Mouse (Mus musculus) small intestine, adult 10 weeks (tissue): ENCODE results near the gene 2210017I01Rik. TPM values are rescaled to one million over a fixed set of nuclear protein-coding genes. Genes with fewer than 3 reads are reported as not detected.

ENCODE experiments used
- polyA plus RNA-seq: library from polyadenylated mRNA; stranded (reverse); fragments of 350-450 nt; fragmentation: Illumina TruSeq; extraction: RNeasy Lipid Tissue Mini Kit (QIAGEN cat#74804); gene quantifications from one replicate; pipeline ENCODE4 v1.2.3, GENCODE M21; 2014; ENCODE audit warnings: low replicate concordance

2210017I01Rik gene
- not detected for polyA plus RNA-seq

GRCm38 (mm10) chr3:92607392-92607791, at the start of gene 2210017I01Rik:
Gene 2210017I01Rik (minus strand): TSS chr3:92607492.

DNA sequence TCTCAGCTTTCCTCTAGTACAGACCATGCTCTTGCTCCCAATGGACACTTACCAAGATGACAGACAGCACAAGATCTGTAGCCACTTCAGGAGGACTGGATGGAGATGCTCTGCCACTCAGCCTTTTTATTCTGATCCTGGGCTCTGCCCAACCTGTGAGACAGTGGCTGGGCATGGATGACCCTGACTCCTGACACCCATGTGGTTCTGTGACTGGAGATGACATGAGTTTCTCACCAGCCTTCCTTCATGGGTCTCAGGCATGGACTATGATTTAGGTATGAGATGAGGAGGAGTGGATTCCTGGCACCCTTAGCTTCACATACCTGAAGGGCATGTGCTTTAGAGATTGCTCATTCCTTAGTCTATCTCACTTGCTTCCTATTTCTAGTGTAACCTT, 49.5 kb upstream of the 2210017I01Rik start, which contains the start of gene Lce1b:
Gene Lce1b (minus strand): TSS at position 101 of the 400 bp plus-strand sequence.

GRCm38 (mm10) chr3:92648207-92648606, 40.9 kb upstream of the 2210017I01Rik start, which contains the start of gene Lce1a1:
Gene Lce1a1 (minus strand): TSS chr3:92648307.

GRCm38 (mm10) chr3:92621560-92621959, 14.3 kb upstream of the 2210017I01Rik start, which contains the start of gene Lce6a:
Gene Lce6a (minus strand): TSS chr3:92621660.

GRCm38 (mm10) chr3:92588858-92589257, 18.4 kb downstream of the 2210017I01Rik start, which contains the start of gene Smcp:
Gene Smcp (minus strand): TSS chr3:92588997.

DNA sequence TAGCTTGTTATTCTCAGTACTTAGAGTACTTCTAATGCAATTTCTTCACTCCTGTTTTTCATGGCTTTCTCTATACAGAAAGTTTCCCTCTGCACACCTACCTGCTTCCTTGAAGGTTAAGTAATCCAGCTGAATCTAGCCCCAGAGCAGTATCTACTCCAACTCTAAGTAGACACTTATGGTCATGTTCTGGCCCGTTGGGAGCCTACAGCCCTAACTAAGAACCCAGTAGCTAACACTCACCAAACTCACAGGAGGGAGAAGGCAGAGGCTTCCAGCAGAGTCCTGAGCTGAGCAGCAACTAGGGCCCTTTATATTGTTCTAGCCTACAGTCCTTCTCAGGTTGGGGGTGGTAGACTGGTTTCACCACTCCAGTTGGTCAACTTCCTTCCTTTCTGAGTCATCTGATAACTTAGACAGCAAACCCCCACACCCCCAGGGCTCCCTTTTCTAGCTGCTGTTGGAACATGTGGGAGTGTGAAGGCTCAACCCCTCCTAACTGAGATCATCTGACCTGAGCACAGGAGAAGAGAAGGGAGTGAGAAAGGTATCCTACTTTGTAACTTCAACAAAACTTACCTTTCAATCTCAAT, 33.7 kb downstream of the 2210017I01Rik start, which contains the start of gene Ivl:
Gene Ivl (minus strand): TSS at position 287 of the 593 bp plus-strand sequence.

Other genes starting within 250 kb of the 2210017I01Rik start
- gene Sprr2f, start 242.3 kb downstream of the 2210017I01Rik start, polyA plus RNA-seq: not detected
- not detected for gene Sprr2h, start 221.8 kb downstream of the 2210017I01Rik start, polyA plus RNA-seq
- gene Sprr2i, start 199.5 kb downstream of the 2210017I01Rik start, polyA plus RNA-seq: not detected
- not detected for gene Sprr2j-ps, start 189.4 kb downstream of the 2210017I01Rik start, polyA plus RNA-seq
- gene Gm9774, start 178.1 kb downstream of the 2210017I01Rik start, polyA plus RNA-seq: 5.0 TPM
- gene Sprr2k, start 174.9 kb downstream of the 2210017I01Rik start, polyA plus RNA-seq: not detected
- not detected for gene Sprr1b, start 168.7 kb downstream of the 2210017I01Rik start, polyA plus RNA-seq
- gene Sprr3, start 148.8 kb downstream of the 2210017I01Rik start, polyA plus RNA-seq: not detected
- gene Sprr1a, start 121.6 kb downstream of the 2210017I01Rik start, polyA plus RNA-seq: 1.4 TPM
- gene Sprr4, start 107.0 kb downstream of the 2210017I01Rik start, polyA plus RNA-seq: not detected
- not detected for gene 2310046K23Rik, start 73.0 kb downstream of the 2210017I01Rik start, polyA plus RNA-seq
- gene Ivl, start 33.8 kb downstream of the 2210017I01Rik start, polyA plus RNA-seq: not detected
- gene Smcp, start 18.5 kb downstream of the 2210017I01Rik start, polyA plus RNA-seq: 0.93 TPM
- not detected for gene Lce6a, start 14.2 kb upstream of the 2210017I01Rik start, polyA plus RNA-seq
- gene Lce1a1, start 40.8 kb upstream of the 2210017I01Rik start, polyA plus RNA-seq: not detected
- gene Lce1b, start 49.4 kb upstream of the 2210017I01Rik start, polyA plus RNA-seq: not detected
- gene Lce1a2, start 62.8 kb upstream of the 2210017I01Rik start, polyA plus RNA-seq: not detected
- not detected for gene Lce1c, start 71.8 kb upstream of the 2210017I01Rik start, polyA plus RNA-seq
- not detected for gene Lce1d, start 79.7 kb upstream of the 2210017I01Rik start, polyA plus RNA-seq
- not detected for gene Lce1e, start 101.6 kb upstream of the 2210017I01Rik start, polyA plus RNA-seq
- not detected for gene Lce1f, start 112.9 kb upstream of the 2210017I01Rik start, polyA plus RNA-seq
- gene Gm38119, start 131.6 kb upstream of the 2210017I01Rik start, polyA plus RNA-seq: not detected
- not detected for gene Lce1g, start 144.8 kb upstream of the 2210017I01Rik start, polyA plus RNA-seq
- not detected for gene Lce1h, start 157.6 kb upstream of the 2210017I01Rik start, polyA plus RNA-seq
- gene Lce1i, start 171.4 kb upstream of the 2210017I01Rik start, polyA plus RNA-seq: not detected
- not detected for gene Lce1j, start 183.0 kb upstream of the 2210017I01Rik start, polyA plus RNA-seq
- not detected for gene Lce1k, start 200.4 kb upstream of the 2210017I01Rik start, polyA plus RNA-seq
- gene Kprp, start 219.8 kb upstream of the 2210017I01Rik start, polyA plus RNA-seq: not detected
- not detected for gene Lce1l, start 243.8 kb upstream of the 2210017I01Rik start, polyA plus RNA-seq